Mouse (Mus musculus): ENCODE data around the gene Speer4c. TPM values are rescaled to one million over a fixed set of nuclear protein-coding genes. Genes with fewer than 3 reads are reported as not detected.

The Speer4c gene
- total RNA-seq, 2 experiments from 2014 or later: not detected

Other genes starting within 250 kb of the Speer4c start
- gene Gm21149, start 237.7 kb downstream of the Speer4c start, total RNA-seq (2021): not detected
- not detected for gene Gm21190, start 185.0 kb downstream of the Speer4c start, total RNA-seq (2021)
- gene Gm21083, start 136.9 kb downstream of the Speer4c start, total RNA-seq (2021): not detected
- not detected for gene Speer4d, start 95.2 kb downstream of the Speer4c start, total RNA-seq (2021)
- gene 4930572O03Rik, start 57.2 kb downstream of the Speer4c start, total RNA-seq (2021): not detected
- gene Cacna2d1, start 220.4 kb upstream of the Speer4c start, total RNA-seq (2021): 100 to 1,000 TPM; 235 to 243 TPM

All from gastrocnemius, adult 18-20 months (tissue).